Mouse (Mus musculus): Measurements from ENCODE around the gene Tango2. TPM values are rescaled to one million over a fixed set of nuclear protein-coding genes. Genes with fewer than 3 reads are reported as not detected.

Gene Tango2
- polyA plus RNA-seq, 1 experiment from 2014 or later, result 33.0 TPM

GRCm38 (mm10) chr16:18288166-18288565, 59.7 kb downstream of the Tango2 start:
- H3K4me2 ChIP-seq, result peak overlapping the region; percentile 91
- no peaks in the 10 kb centered on the region for H3K27me3 ChIP-seq
- ATAC-seq (ENCODE audit: borderline replicate concordance, extremely low read depth, low FRiP score, low TSS enrichment), result no peak
- no peaks in the 10 kb centered on the region for H3K9me3 ChIP-seq
- WGBS, result 3% methylated on average over 4 of the region's 4 CpGs
- peak overlapping the region; percentile 94 for H3K4me3 ChIP-seq
- peak overlapping the region; percentile 96 for H3K9ac ChIP-seq
- H3K27ac ChIP-seq, result peak overlapping the region; percentile 95; the same call in 1 of the 2 replicates
- H3K36me3 ChIP-seq, result peaks cover 26% of the 10 kb centered on the region
- peaks cover 22% of the 10 kb centered on the region for H3K4me1 ChIP-seq

GRCm38 (mm10) chr16:18275166-18275565, 72.7 kb downstream of the Tango2 start:
- Histone ChIP-seq H3K27ac (no peak overlapping the region), H3K36me3 (peaks cover 92% of the 10 kb centered on the region), H3K4me1 (no peaks in the 10 kb centered on the region), H3K27me3 (no peaks in the 10 kb centered on the region), H3K9ac (no peak overlapping the region), H3K4me2 (no peak overlapping the region), H3K9me3 (no peaks in the 10 kb centered on the region), H3K4me3 (no peak overlapping the region)
- ATAC-seq (ENCODE audit: borderline replicate concordance, extremely low read depth, low FRiP score, low TSS enrichment), result no peak
- 90% methylated on average over 2 of the region's 2 CpGs for WGBS

- Histone ChIP-seq H3K4me1 (no peaks in the 10 kb centered on the region), H3K4me2 (no peak overlapping the region), H3K27ac (no peak overlapping the region), H3K9me3 (no peaks in the 10 kb centered on the region), H3K4me3 (no peak overlapping the region), H3K27me3 (no peaks in the 10 kb centered on the region), H3K36me3 (peaks cover 85% of the 10 kb centered on the region), H3K9ac (no peak overlapping the region)
- WGBS, result 84% methylated on average over 5 of the region's 5 CpGs
- ATAC-seq (ENCODE audit: borderline replicate concordance, extremely low read depth, low FRiP score, low TSS enrichment), result no peak
These were observed 79.7 kb downstream of the Tango2 start for GRCm38 (mm10) chr16:18268182-18268581.

GRCm38 (mm10) chr16:18265024-18265423, 82.9 kb downstream of the Tango2 start:
- Histone ChIP-seq H3K9me3 (no peaks in the 10 kb centered on the region), H3K36me3 (peaks cover 82% of the 10 kb centered on the region), H3K4me1 (no peaks in the 10 kb centered on the region), H3K9ac (no peak overlapping the region), H3K4me2 (no peak overlapping the region), H3K4me3 (no peak overlapping the region), H3K27me3 (no peaks in the 10 kb centered on the region), H3K27ac (no peak overlapping the region)
- no peak for ATAC-seq (ENCODE audit: borderline replicate concordance, extremely low read depth, low FRiP score, low TSS enrichment)
- 88% methylated on average over 2 of the region's 2 CpGs for WGBS

GRCm38 (mm10) chr16:18258221-18258620, 89.7 kb downstream of the Tango2 start, which contains the start of gene Gm49776:
Gm49776 (minus strand) TSS chr16:18258321.
- no peaks in the 10 kb centered on the region for H3K27me3 ChIP-seq
- WGBS, result 92% methylated on average over 2 of the region's 2 CpGs
- H3K27ac ChIP-seq, result no peak within 1 kb of the TSS
- no peak within 1 kb of the TSS for H3K4me3 ChIP-seq
- no peaks in the 10 kb centered on the region for H3K4me1 ChIP-seq
- no peak within 1 kb of the TSS for H3K9ac ChIP-seq
- H3K4me2 ChIP-seq, result no peak within 1 kb of the TSS
- no peaks in the 10 kb centered on the region for H3K9me3 ChIP-seq
- no peak for ATAC-seq (ENCODE audit: borderline replicate concordance, extremely low read depth, low FRiP score, low TSS enrichment)
- peaks cover 93% of the 10 kb centered on the region for H3K36me3 ChIP-seq

GRCm38 (mm10) chr16:18253866-18254265, 94.0 kb downstream of the Tango2 start:
- WGBS, result 68% methylated on average over 1 of the region's 1 CpGs
- Histone ChIP-seq H3K9ac (no peak overlapping the region), H3K9me3 (no peaks in the 10 kb centered on the region), H3K4me3 (no peak overlapping the region), H3K36me3 (peaks cover 79% of the 10 kb centered on the region), H3K4me1 (peaks cover 20% of the 10 kb centered on the region), H3K27ac (no peak overlapping the region), H3K4me2 (no peak overlapping the region), H3K27me3 (no peaks in the 10 kb centered on the region)
- no peak for ATAC-seq (ENCODE audit: borderline replicate concordance, extremely low read depth, low FRiP score, low TSS enrichment)

- no peak for ATAC-seq (ENCODE audit: borderline replicate concordance, extremely low read depth, low FRiP score, low TSS enrichment)
- Histone ChIP-seq H3K27ac (no peak overlapping the region), H3K9me3 (no peaks in the 10 kb centered on the region), H3K9ac (no peak overlapping the region), H3K4me2 (no peak overlapping the region), H3K36me3 (peaks cover 68% of the 10 kb centered on the region), H3K4me3 (no peak overlapping the region), H3K27me3 (no peaks in the 10 kb centered on the region), H3K4me1 (peaks cover 20% of the 10 kb centered on the region)
- 83% methylated on average over 6 of the region's 6 CpGs for WGBS
These were observed 95.2 kb downstream of the Tango2 start for GRCm38 (mm10) chr16:18252736-18253135.

GRCm38 (mm10) chr16:18250828-18251790, 96.8 kb downstream of the Tango2 start:
- no peak for ATAC-seq (ENCODE audit: borderline replicate concordance, extremely low read depth, low FRiP score, low TSS enrichment)
- Histone ChIP-seq H3K36me3 (peaks cover 60% of the 10 kb centered on the region), H3K27me3 (no peaks in the 10 kb centered on the region), H3K9ac (peak overlapping the region; percentile 94), H3K4me3 (peak overlapping the region; percentile 95), H3K4me1 (peaks cover 32% of the 10 kb centered on the region), H3K9me3 (no peaks in the 10 kb centered on the region), H3K27ac (no peak overlapping the region), H3K4me2 (peak overlapping the region; percentile 85)
- 52% methylated on average over 10 of the region's 10 CpGs for WGBS

MicroRNA genes within 50 kb of the gene (microRNA counts, 519-probe panel; counts per million panel counts)
- microRNA mmu-miR-1306, result 2,491 counts per million, percentile 50 among the panel's probes with 10 or more counts
- 2,674 counts per million, percentile 67 among the panel's probes with 10 or more counts for microRNA mmu-miR-185

Small RNA genes within 50 kb of the gene (microRNA-seq; reads per million reads assigned to microRNA genes)
- gene Gm24572 (0.93 reads per million), gene Gm26219 (not detected), gene Mir1306 (247 reads per million, percentile 62 among the genes with 10 or more reads in this experiment), gene Mir185 (269 reads per million, percentile 63 among the genes with 10 or more reads in this experiment)

Other genes starting within 250 kb of the Tango2 start
- gene Rtn4r, start 220.5 kb downstream of the Tango2 start, polyA plus RNA-seq (2015; fragmentation: Nextera tagmentation; extraction: Ambion mirVana), result 0.74 and 0.90 TPM in 2 replicates
- not detected in 2 replicates for gene Ccdc188, start 130.2 kb downstream of the Tango2 start, polyA plus RNA-seq (2015; fragmentation: Nextera tagmentation; extraction: Ambion mirVana)
- gene Zdhhc8, start 113.0 kb downstream of the Tango2 start, polyA plus RNA-seq (2015; fragmentation: Nextera tagmentation; extraction: Ambion mirVana), result 19.7 and 20.6 TPM in 2 replicates
- 103 and 106 TPM in 2 replicates for gene Trmt2a, start 99.4 kb downstream of the Tango2 start, polyA plus RNA-seq (2015; fragmentation: Nextera tagmentation; extraction: Ambion mirVana)
- 580 and 615 TPM in 2 replicates for gene Ranbp1, start 99.4 kb downstream of the Tango2 start, polyA plus RNA-seq (2015; fragmentation: Nextera tagmentation; extraction: Ambion mirVana)
- gene Gm49776, start 89.8 kb downstream of the Tango2 start, polyA plus RNA-seq (2015; fragmentation: Nextera tagmentation; extraction: Ambion mirVana), result 2.1 and 2.4 TPM in 2 replicates
- gene Dgcr8, start 58.9 kb downstream of the Tango2 start, polyA plus RNA-seq (2015; fragmentation: Nextera tagmentation; extraction: Ambion mirVana), result 28.5 and 32.2 TPM in 2 replicates
- 29.7 and 35.5 TPM in 2 replicates for gene Arvcf, start 79 bp upstream of the Tango2 start, polyA plus RNA-seq (2015; fragmentation: Nextera tagmentation; extraction: Ambion mirVana)
- gene Txnrd2, start 78.3 kb upstream of the Tango2 start, polyA plus RNA-seq (2015; fragmentation: Nextera tagmentation; extraction: Ambion mirVana), result 22.7 and 23.4 TPM in 2 replicates
- gene Comt, start 78.7 kb upstream of the Tango2 start, polyA plus RNA-seq (2015; fragmentation: Nextera tagmentation; extraction: Ambion mirVana), result 112 and 122 TPM in 2 replicates
- 15.7 and 17.0 TPM in 2 replicates for gene Gnb1l, start 150.6 kb upstream of the Tango2 start, polyA plus RNA-seq (2015; fragmentation: Nextera tagmentation; extraction: Ambion mirVana)
- gene Rtl10, start 150.8 kb upstream of the Tango2 start, polyA plus RNA-seq (2015; fragmentation: Nextera tagmentation; extraction: Ambion mirVana), result 4.9 and 5.4 TPM in 2 replicates
- gene Tbx1, start 242.6 kb upstream of the Tango2 start, polyA plus RNA-seq (2015; fragmentation: Nextera tagmentation; extraction: Ambion mirVana), result 10.9 and 13.1 TPM in 2 replicates

Data from lung, embryonic 15.5 days (tissue).